Mouse (Mus musculus): Measurements from ENCODE around the gene Hist1h2bh. TPM values are rescaled to one million over a fixed set of nuclear protein-coding genes. Genes with fewer than 3 reads are reported as not detected.

Hist1h2bh gene
- polyA plus RNA-seq, 1 experiment, result 4.4 TPM

- DNase-seq (ENCODE audit: low read depth), result peak; percentile 65
- no peak for TF ChIP-seq POLR2A (IDR thresholded peaks at IDR 0.05; ENCODE audit: borderline replicate concordance, extremely low read depth, insufficient read depth, insufficient read length, poor library complexity, severe bottlenecking)
- TF ChIP-seq CTCF (IDR thresholded peaks at IDR 0.05; ENCODE audit: borderline replicate concordance, extremely low read depth, insufficient read depth, insufficient read length), result no peak
These were observed 39.4 kb downstream of the Hist1h2bh start for GRCm38 (mm10) chr13:23503797-23504196.

GRCm38 (mm10) chr13:23502916-23503315 lies 40.3 kb downstream of the Hist1h2bh start:
- no peak for DNase-seq (ENCODE audit: low read depth)
- TF ChIP-seq CTCF (IDR thresholded peaks at IDR 0.05; ENCODE audit: borderline replicate concordance, extremely low read depth, insufficient read depth, insufficient read length) (no peak), POLR2A (IDR thresholded peaks at IDR 0.05; ENCODE audit: borderline replicate concordance, extremely low read depth, insufficient read depth, insufficient read length, poor library complexity, severe bottlenecking) (no peak)

- TF ChIP-seq CTCF (IDR thresholded peaks at IDR 0.05; ENCODE audit: borderline replicate concordance, extremely low read depth, insufficient read depth, insufficient read length) (no peak), POLR2A (IDR thresholded peaks at IDR 0.05; ENCODE audit: borderline replicate concordance, extremely low read depth, insufficient read depth, insufficient read length, poor library complexity, severe bottlenecking) (no peak)
- no peak for DNase-seq (ENCODE audit: low read depth)
These were observed 41.1 kb downstream of the Hist1h2bh start for GRCm38 (mm10) chr13:23502031-23502567.

GRCm38 (mm10) chr13:23501511-23501910 lies 41.7 kb downstream of the Hist1h2bh start:
- TF ChIP-seq CTCF (IDR thresholded peaks at IDR 0.05; ENCODE audit: borderline replicate concordance, extremely low read depth, insufficient read depth, insufficient read length), result no peak
- TF ChIP-seq POLR2A (IDR thresholded peaks at IDR 0.05; ENCODE audit: borderline replicate concordance, extremely low read depth, insufficient read depth, insufficient read length, poor library complexity, severe bottlenecking), result no peak
- DNase-seq (ENCODE audit: low read depth), result no peak

- peak; percentile 78 for DNase-seq (ENCODE audit: low read depth)
- no peak for TF ChIP-seq CTCF (IDR thresholded peaks at IDR 0.05; ENCODE audit: borderline replicate concordance, extremely low read depth, insufficient read depth, insufficient read length)
- no peak for TF ChIP-seq POLR2A (IDR thresholded peaks at IDR 0.05; ENCODE audit: borderline replicate concordance, extremely low read depth, insufficient read depth, insufficient read length, poor library complexity, severe bottlenecking)
These were observed 42.6 kb downstream of the Hist1h2bh start for GRCm38 (mm10) chr13:23500424-23501200.

GRCm38 (mm10) chr13:23499943-23500342 lies 43.2 kb downstream of the Hist1h2bh start:
- DNase-seq (ENCODE audit: low read depth), result no peak
- no peak for TF ChIP-seq POLR2A (IDR thresholded peaks at IDR 0.05; ENCODE audit: borderline replicate concordance, extremely low read depth, insufficient read depth, insufficient read length, poor library complexity, severe bottlenecking)
- TF ChIP-seq CTCF (IDR thresholded peaks at IDR 0.05; ENCODE audit: borderline replicate concordance, extremely low read depth, insufficient read depth, insufficient read length), result no peak

GRCm38 (mm10) chr13:23498653-23499052 lies 44.5 kb downstream of the Hist1h2bh start:
- DNase-seq (ENCODE audit: low read depth), result peak; percentile 68
- no peak for TF ChIP-seq CTCF (IDR thresholded peaks at IDR 0.05; ENCODE audit: borderline replicate concordance, extremely low read depth, insufficient read depth, insufficient read length)
- no peak for TF ChIP-seq POLR2A (IDR thresholded peaks at IDR 0.05; ENCODE audit: borderline replicate concordance, extremely low read depth, insufficient read depth, insufficient read length, poor library complexity, severe bottlenecking)

- DNase-seq (ENCODE audit: low read depth), result peak; percentile 41
- no peak for TF ChIP-seq CTCF (IDR thresholded peaks at IDR 0.05; ENCODE audit: borderline replicate concordance, extremely low read depth, insufficient read depth, insufficient read length)
- TF ChIP-seq POLR2A (IDR thresholded peaks at IDR 0.05; ENCODE audit: borderline replicate concordance, extremely low read depth, insufficient read depth, insufficient read length, poor library complexity, severe bottlenecking), result no peak
These were observed 45.4 kb downstream of the Hist1h2bh start for GRCm38 (mm10) chr13:23497656-23498321.

GRCm38 (mm10) chr13:23495526-23495925 lies 47.7 kb downstream of the Hist1h2bh start:
- no peak for DNase-seq (ENCODE audit: low read depth)
- TF ChIP-seq POLR2A (IDR thresholded peaks at IDR 0.05; ENCODE audit: borderline replicate concordance, extremely low read depth, insufficient read depth, insufficient read length, poor library complexity, severe bottlenecking) (no peak), CTCF (IDR thresholded peaks at IDR 0.05; ENCODE audit: borderline replicate concordance, extremely low read depth, insufficient read depth, insufficient read length) (no peak)

GRCm38 (mm10) chr13:23491990-23492389 lies 51.2 kb downstream of the Hist1h2bh start:
- DNase-seq (ENCODE audit: low read depth), result peak; percentile 85
- TF ChIP-seq CTCF (IDR thresholded peaks at IDR 0.05; ENCODE audit: borderline replicate concordance, extremely low read depth, insufficient read depth, insufficient read length) (no peak), POLR2A (IDR thresholded peaks at IDR 0.05; ENCODE audit: borderline replicate concordance, extremely low read depth, insufficient read depth, insufficient read length, poor library complexity, severe bottlenecking) (no peak)

Other genes starting within 250 kb of the Hist1h2bh start
- gene Zfp322a, start 174.2 kb downstream of the Hist1h2bh start, polyA plus RNA-seq (2012; rRNA removed), result 21.2 and 22.4 TPM in 2 replicates
- 7.2 and 8.3 TPM in 2 replicates for gene Abt1, start 119.5 kb downstream of the Hist1h2bh start, polyA plus RNA-seq (2012; rRNA removed)
- 0.05 and 0.12 TPM in 2 replicates for gene Btn1a1, start 77.5 kb downstream of the Hist1h2bh start, polyA plus RNA-seq (2012; rRNA removed)
- 0.03 and 0.11 TPM in 2 replicates for gene Btn2a2, start 54.5 kb downstream of the Hist1h2bh start, polyA plus RNA-seq (2012; rRNA removed)
- 23.3 and 31.7 TPM in 2 replicates for gene Hist1h4h, start 12.3 kb downstream of the Hist1h2bh start, polyA plus RNA-seq (2012; rRNA removed)
- gene Hist1h2af, start 9.5 kb downstream of the Hist1h2bh start, polyA plus RNA-seq (2012; rRNA removed), result 474 and 536 TPM in 2 replicates
- 25.5 and 42.1 TPM in 2 replicates for gene Hist1h3g, start 8.0 kb downstream of the Hist1h2bh start, polyA plus RNA-seq (2012; rRNA removed)
- 4.5 and 5.5 TPM in 2 replicates for gene Hist1h3f, start 660 bp upstream of the Hist1h2bh start, polyA plus RNA-seq (2012; rRNA removed)
- 17.2 and 25.6 TPM in 2 replicates for gene Hist1h4f, start 8.3 kb upstream of the Hist1h2bh start, polyA plus RNA-seq (2012; rRNA removed)
- 0.39 and 0.51 TPM in 2 replicates for gene Hist1h1d, start 9.9 kb upstream of the Hist1h2bh start, polyA plus RNA-seq (2012; rRNA removed)
- gene Hist1h3e, start 19.0 kb upstream of the Hist1h2bh start, polyA plus RNA-seq (2012; rRNA removed), result 34.2 and 40.6 TPM in 2 replicates
- 17.9 and 18.0 TPM in 2 replicates for gene Hist1h2ae, start 27.8 kb upstream of the Hist1h2bh start, polyA plus RNA-seq (2012; rRNA removed)
- 44.4 and 68.0 TPM in 2 replicates for gene Hist1h2bg, start 28.0 kb upstream of the Hist1h2bh start, polyA plus RNA-seq (2012; rRNA removed)
- gene Hist1h2bf, start 30.8 kb upstream of the Hist1h2bh start, polyA plus RNA-seq (2012; rRNA removed), result 15.0 and 21.6 TPM in 2 replicates
- 7.2 and 13.6 TPM in 2 replicates for gene Hist1h2ad, start 31.0 kb upstream of the Hist1h2bh start, polyA plus RNA-seq (2012; rRNA removed)
- 21.8 and 24.7 TPM in 2 replicates for gene Hist1h3d, start 32.4 kb upstream of the Hist1h2bh start, polyA plus RNA-seq (2012; rRNA removed)
- 6.5 and 18.7 TPM in 2 replicates for gene Hist1h4d, start 38.2 kb upstream of the Hist1h2bh start, polyA plus RNA-seq (2012; rRNA removed)
- 3.5 TPM in 2 replicates for gene Hist1h2be, start 77.7 kb upstream of the Hist1h2bh start, polyA plus RNA-seq (2012; rRNA removed)
- gene Hist1h1e, start 79.2 kb upstream of the Hist1h2bh start, polyA plus RNA-seq (2012; rRNA removed), result 5.8 and 7.8 TPM in 2 replicates
- 1.7 and 1.8 TPM in 2 replicates for gene Hist1h2ac, start 140.6 kb upstream of the Hist1h2bh start, polyA plus RNA-seq (2012; rRNA removed)
- 32.0 and 48.5 TPM in 2 replicates for gene Hist1h2bc, start 140.8 kb upstream of the Hist1h2bh start, polyA plus RNA-seq (2012; rRNA removed)
- gene Hist1h1t, start 152.4 kb upstream of the Hist1h2bh start, polyA plus RNA-seq (2012; rRNA removed), result 0.08 TPM in 1 of 2 replicates, not detected in the other
- 4.6 and 11.6 TPM in 2 replicates for gene Hist1h4c, start 155.1 kb upstream of the Hist1h2bh start, polyA plus RNA-seq (2012; rRNA removed)
- gene Hfe, start 167.5 kb upstream of the Hist1h2bh start, polyA plus RNA-seq (2012; rRNA removed), result 1.7 and 2.3 TPM in 2 replicates
- 12.1 and 16.0 TPM in 2 replicates for gene Hist1h1c, start 195.4 kb upstream of the Hist1h2bh start, polyA plus RNA-seq (2012; rRNA removed)
- 30.4 and 54.0 TPM in 2 replicates for gene Hist1h3c, start 202.2 kb upstream of the Hist1h2bh start, polyA plus RNA-seq (2012; rRNA removed)
- 11.1 and 17.5 TPM in 2 replicates for gene Hist1h2bb, start 203.3 kb upstream of the Hist1h2bh start, polyA plus RNA-seq (2012; rRNA removed)
- 34.0 and 49.9 TPM in 2 replicates for gene Hist1h2ab, start 207.7 kb upstream of the Hist1h2bh start, polyA plus RNA-seq (2012; rRNA removed)
- 49.2 and 55.6 TPM in 2 replicates for gene Hist1h3b, start 208.9 kb upstream of the Hist1h2bh start, polyA plus RNA-seq (2012; rRNA removed)
- 17.9 and 20.4 TPM in 2 replicates for gene Hist1h4b, start 213.6 kb upstream of the Hist1h2bh start, polyA plus RNA-seq (2012; rRNA removed)
- 11.6 and 33.9 TPM in 2 replicates for gene Hist1h4a, start 217.8 kb upstream of the Hist1h2bh start, polyA plus RNA-seq (2012; rRNA removed)
- 22.8 and 41.9 TPM in 2 replicates for gene Hist1h3a, start 219.0 kb upstream of the Hist1h2bh start, polyA plus RNA-seq (2012; rRNA removed)
- gene Hist1h1a, start 220.3 kb upstream of the Hist1h2bh start, polyA plus RNA-seq (2012; rRNA removed), result 3.8 and 4.0 TPM in 2 replicates
- not detected in 2 replicates for gene Trim38, start 226.5 kb upstream of the Hist1h2bh start, polyA plus RNA-seq (2012; rRNA removed)

All from brain, embryonic 14.5 days (tissue).